Mouse (Mus musculus): ENCODE data around the gene Fto. TPM values are rescaled to one million over a fixed set of nuclear protein-coding genes. Genes with fewer than 3 reads are reported as not detected.

Fto gene
- polyA plus RNA-seq, 1 experiment from 2014 or later, result 63.7 TPM

GRCm38 (mm10) chr8:91615781-91616683 is 302.7 kb downstream of the Fto start:
- in situ Hi-C loops (cut with MboI; ENCODE audit: low pct_unique_long_range_greater_than_20kb), result no loop called here
- ATAC-seq (no peak), DNase-seq (ENCODE audit: low read depth, low spot score) (no peak)
- ChIA-PET CTCF (interaction anchor here (1.1 kb wide), 1 partner anchor 11 kb away, joined by 3 read pairs; no protein-coding TSS in a partner anchor), POLR2A (no interaction called here)
- no peak for TF ChIP-seq CTCF (IDR thresholded peaks at IDR 0.05)
- H3K27me3 ChIP-seq, result no peaks in the 10 kb centered on the region

- DNase-seq (ENCODE audit: low read depth, low spot score) (no peak), ATAC-seq (no peak)
- TF ChIP-seq CTCF (IDR thresholded peaks at IDR 0.05), result no peak
- ChIA-PET POLR2A (no interaction called here), CTCF (no interaction called here)
- in situ Hi-C loops (cut with MboI; ENCODE audit: low pct_unique_long_range_greater_than_20kb), result no loop called here
- no peaks in the 10 kb centered on the region for H3K27me3 ChIP-seq
Observed at GRCm38 (mm10) chr8:91617772-91618171, 304.4 kb downstream of the Fto start.

GRCm38 (mm10) chr8:91622757-91623156 is 309.4 kb downstream of the Fto start:
- DNase-seq (ENCODE audit: low read depth, low spot score), result no peak
- ATAC-seq, result no peak
- ChIA-PET CTCF (no interaction called here), POLR2A (no interaction called here)
- H3K27me3 ChIP-seq, result no peaks in the 10 kb centered on the region
- in situ Hi-C loops (cut with MboI; ENCODE audit: low pct_unique_long_range_greater_than_20kb), result no loop called here
- TF ChIP-seq CTCF (IDR thresholded peaks at IDR 0.05), result no peak

GRCm38 (mm10) chr8:91625686-91626558 is 312.6 kb downstream of the Fto start:
- POLR2A ChIA-PET, result no interaction called here
- ATAC-seq (no peak), DNase-seq (ENCODE audit: low read depth, low spot score) (no peak)
- CTCF ChIA-PET, result interaction anchor here (1.0 kb wide), 1 partner anchor 12 kb away, joined by 4 read pairs; no protein-coding TSS in a partner anchor
- in situ Hi-C loops (cut with MboI; ENCODE audit: low pct_unique_long_range_greater_than_20kb), result no loop called here
- no peaks in the 10 kb centered on the region for H3K27me3 ChIP-seq
- no peak for TF ChIP-seq CTCF (IDR thresholded peaks at IDR 0.05)

- DNase-seq (ENCODE audit: low read depth, low spot score), result no peak
- ChIA-PET CTCF (interaction anchor here (1.1 to 2.3 kb wide), 3 partner anchors 9 to 97 kb away, joined by 3 to 10 read pairs (median 4); no protein-coding TSS in a partner anchor), POLR2A (interaction anchor here (0.7 to 1.0 kb wide), 2 partner anchors 34 to 46 kb away, joined by 3 read pairs; no protein-coding TSS in a partner anchor)
- no peaks in the 10 kb centered on the region for H3K27me3 ChIP-seq
- in situ Hi-C loops (cut with MboI; ENCODE audit: low pct_unique_long_range_greater_than_20kb), result no loop called here
- ATAC-seq, result no peak
- TF ChIP-seq CTCF (IDR thresholded peaks at IDR 0.05), result no peak
Observed at GRCm38 (mm10) chr8:91629594-91629993, 316.3 kb downstream of the Fto start.

- no peak for TF ChIP-seq CTCF (IDR thresholded peaks at IDR 0.05)
- CTCF ChIA-PET, result interaction anchor here (1.1 to 2.3 kb wide), 3 partner anchors 8 to 98 kb away, joined by 3 to 10 read pairs (median 4); no protein-coding TSS in a partner anchor
- in situ Hi-C loops (cut with MboI; ENCODE audit: low pct_unique_long_range_greater_than_20kb), result no loop called here
- no peak for DNase-seq (ENCODE audit: low read depth, low spot score)
- POLR2A ChIA-PET, result interaction anchor here (1.0 kb wide), 1 partner anchor 47 kb away, joined by 3 read pairs; no protein-coding TSS in a partner anchor
- H3K27me3 ChIP-seq, result no peaks in the 10 kb centered on the region
- no peak for ATAC-seq
Observed at GRCm38 (mm10) chr8:91630320-91631033, 317.2 kb downstream of the Fto start.

- CTCF ChIA-PET, result no interaction called here
- ATAC-seq, result no peak
Observed at GRCm38 (mm10) chr8:91632411-91632810, 319.1 kb downstream of the Fto start.

GRCm38 (mm10) chr8:91635406-91635805 is 322.1 kb downstream of the Fto start:
- H3K27me3 ChIP-seq, result no peaks in the 10 kb centered on the region
- ChIA-PET POLR2A (interaction anchor here (0.6 kb wide), 1 partner anchor 48 kb away, joined by 3 read pairs; no protein-coding TSS in a partner anchor), CTCF (no interaction called here)
- no peak for TF ChIP-seq CTCF (IDR thresholded peaks at IDR 0.05)
- ATAC-seq (no peak), DNase-seq (ENCODE audit: low read depth, low spot score) (no peak)
- in situ Hi-C loops (cut with MboI; ENCODE audit: low pct_unique_long_range_greater_than_20kb), result no loop called here

More at GRCm38 (mm10) chr8:91632411-91632810, 319.1 kb downstream of the Fto start:
- POLR2A ChIA-PET, result no interaction called here
- no peak for TF ChIP-seq CTCF (IDR thresholded peaks at IDR 0.05)
- H3K27me3 ChIP-seq, result no peaks in the 10 kb centered on the region
- DNase-seq (ENCODE audit: low read depth, low spot score), result no peak
- in situ Hi-C loops (cut with MboI; ENCODE audit: low pct_unique_long_range_greater_than_20kb), result no loop called here

- POLR2A ChIA-PET, result no interaction called here
- CTCF ChIA-PET, result interaction anchor here (2.6 kb wide), 1 partner anchor 8 kb away, joined by 10 read pairs; no protein-coding TSS in a partner anchor
- ATAC-seq (no peak), DNase-seq (ENCODE audit: low read depth, low spot score) (no peak)
- in situ Hi-C loops (cut with MboI; ENCODE audit: low pct_unique_long_range_greater_than_20kb), result no loop called here
- no peaks in the 10 kb centered on the region for H3K27me3 ChIP-seq
- no peak for TF ChIP-seq CTCF (IDR thresholded peaks at IDR 0.05)
Observed at GRCm38 (mm10) chr8:91636887-91637286, 323.6 kb downstream of the Fto start.

- ChIA-PET CTCF (interaction anchor here (2.6 kb wide), 1 partner anchor 8 kb away, joined by 10 read pairs; no protein-coding TSS in a partner anchor), POLR2A (interaction anchor here (1.2 kb wide), 1 partner anchor 29 kb away, joined by 3 read pairs; no protein-coding TSS in a partner anchor)
Observed at GRCm38 (mm10) chr8:91637684-91638083, 324.4 kb downstream of the Fto start.

More at GRCm38 (mm10) chr8:91637684-91638083, 324.4 kb downstream of the Fto start:
- ATAC-seq (no peak), DNase-seq (ENCODE audit: low read depth, low spot score) (no peak)
- no peak for TF ChIP-seq CTCF (IDR thresholded peaks at IDR 0.05)
- in situ Hi-C loops (cut with MboI; ENCODE audit: low pct_unique_long_range_greater_than_20kb), result no loop called here
- H3K27me3 ChIP-seq, result no peaks in the 10 kb centered on the region

All from Patski (cell line).